Mouse (Mus musculus) midbrain, embryonic 12.5 days (tissue): ENCODE results near the gene Cacna1s. TPM values are rescaled to one million over a fixed set of nuclear protein-coding genes. Genes with fewer than 3 reads are reported as not detected.
A peak's percentile ranks its signal among the peaks of the same experiment; 100 is the strongest.

Experiments used
- ATAC-seq: fragments of 200-750 bp; cut with Nextera tagmentation; 2 replicates; pipeline ENCODE4 v1.8.0; 2017; ENCODE audit warnings: low read depth, moderate TSS enrichment, moderate library complexity; ENCODE audit not compliant: low FRiP score
- H3K27ac ChIP-seq: fragments of 300-500 bp; sonication (generic); replicated peaks from 2 replicates; pipeline ENCODE4 v1.5.1; 2016; ENCODE audit warnings: mild to moderate bottlenecking
- H3K27me3 ChIP-seq: fragments of 300-500 bp; sonication (generic); 2 replicates; pipeline ENCODE4 v1.6.1; 2016; ENCODE audit warnings: mild to moderate bottlenecking
- H3K36me3 ChIP-seq: fragments of 300-500 bp; sonication (generic); 2 replicates; pipeline ENCODE4 v1.6.1; 2016
- H3K4me1 ChIP-seq: fragments of 300-500 bp; sonication (generic); 2 replicates; pipeline ENCODE4 v1.6.1; 2016
- H3K4me2 ChIP-seq: fragments of 300-500 bp; sonication (generic); replicated peaks from 2 replicates; pipeline ENCODE4 v1.6.1; 2016; ENCODE audit warnings: mild to moderate bottlenecking, moderate library complexity
- H3K4me3 ChIP-seq: fragments of 300-500 bp; sonication (generic); 2 replicates; pipeline ENCODE4 v1.5.1; 2016; ENCODE audit warnings: mild to moderate bottlenecking
- H3K9ac ChIP-seq: fragments of 300-500 bp; sonication (generic); replicated peaks from 2 replicates; pipeline ENCODE4 v1.6.1; 2016; ENCODE audit warnings: mild to moderate bottlenecking, moderate library complexity
- H3K9me3 ChIP-seq: fragments of 300-500 bp; sonication (generic); 2 replicates; pipeline ENCODE4 v1.6.1; 2016; ENCODE audit warnings: mild to moderate bottlenecking
- WGBS: fragments of 180-500 bp; shearing (Covaris S2); methylation state at CpG from one replicate; pipeline ENCODE4 v1.1.7; 2016; 5-methylcytosine and 5-hydroxymethylcytosine counted together
- polyA plus RNA-seq: library from polyadenylated mRNA; unstranded; fragments of >200 nt; fragmentation: Nextera tagmentation; extraction: Ambion mirVana; gene quantifications from 2 replicates; pipeline ENCODE4 v1.2.1, GENCODE M21; 2016

The Cacna1s gene
- polyA plus RNA-seq, 1 experiment from 2014 or later, result 0.26 TPM

GRCm38 (mm10) chr1:136143514-136143913 is 91.0 kb downstream of the Cacna1s start:
- no peak for ATAC-seq
- Histone ChIP-seq H3K4me2 (no peak overlapping the region), H3K36me3 (peaks cover 36% of the 10 kb centered on the region), H3K9me3 (no peaks in the 10 kb centered on the region), H3K27ac (0 out of 2 replicates have a peak overlapping the region, but pooled peaks have one; percentile 43), H3K4me3 (no peak overlapping the region), H3K9ac (no peak overlapping the region), H3K27me3 (0 out of 2 replicates have a peak, but pooled peaks cover 3% of the 10 kb centered on the region), H3K4me1 (peaks cover 54% of the 10 kb centered on the region)
- 61% methylated on average over 10 of the region's 10 CpGs for whole genome bisulfite sequencing

- Histone ChIP-seq H3K9ac (no peak overlapping the region), H3K4me2 (no peak overlapping the region), H3K27me3 (no peaks in the 10 kb centered on the region), H3K4me3 (no peak overlapping the region), H3K36me3 (peaks cover 86% of the 10 kb centered on the region), H3K9me3 (no peaks in the 10 kb centered on the region), H3K4me1 (no peaks in the 10 kb centered on the region), H3K27ac (no peak overlapping the region)
- ATAC-seq, result no peak
- WGBS, result 93% methylated on average over 9 of the region's 9 CpGs
Observed at GRCm38 (mm10) chr1:136149702-136150101, 97.2 kb downstream of the Cacna1s start.

- no peaks in the 10 kb centered on the region for H3K4me1 ChIP-seq
- no peak overlapping the region for H3K27ac ChIP-seq
- no peak for ATAC-seq
- H3K4me3 ChIP-seq, result no peak overlapping the region
- no peaks in the 10 kb centered on the region for H3K9me3 ChIP-seq
- 93% methylated on average over 8 of the region's 8 CpGs for WGBS
- H3K36me3 ChIP-seq, result peaks cover 87% of the 10 kb centered on the region
- H3K9ac ChIP-seq, result no peak overlapping the region
- no peaks in the 10 kb centered on the region for H3K27me3 ChIP-seq
- no peak overlapping the region for H3K4me2 ChIP-seq
Observed at GRCm38 (mm10) chr1:136151371-136151770, 98.8 kb downstream of the Cacna1s start.

- no peaks in the 10 kb centered on the region for H3K4me1 ChIP-seq
- H3K36me3 ChIP-seq, result peaks cover 91% of the 10 kb centered on the region
- H3K27me3 ChIP-seq, result no peaks in the 10 kb centered on the region
- no peak overlapping the region for H3K4me2 ChIP-seq
- no peak overlapping the region for H3K9ac ChIP-seq
- H3K4me3 ChIP-seq, result no peak overlapping the region
- H3K27ac ChIP-seq, result no peak overlapping the region
- no peak for ATAC-seq
- WGBS, result 96% methylated on average over 4 of the region's 4 CpGs
- H3K9me3 ChIP-seq, result no peaks in the 10 kb centered on the region
Observed at GRCm38 (mm10) chr1:136156304-136156703, 103.8 kb downstream of the Cacna1s start.

- Histone ChIP-seq H3K9ac (no peak overlapping the region), H3K27ac (no peak overlapping the region), H3K4me3 (no peak overlapping the region), H3K4me2 (no peak overlapping the region), H3K36me3 (peaks cover 94% of the 10 kb centered on the region), H3K27me3 (no peaks in the 10 kb centered on the region), H3K4me1 (no peaks in the 10 kb centered on the region), H3K9me3 (no peaks in the 10 kb centered on the region)
- ATAC-seq, result no peak
- 86% methylated on average over 4 of the region's 4 CpGs for WGBS
Observed at GRCm38 (mm10) chr1:136156951-136157350, 104.4 kb downstream of the Cacna1s start.

GRCm38 (mm10) chr1:136159830-136160229 is 107.3 kb downstream of the Cacna1s start:
- Histone ChIP-seq H3K9me3 (no peaks in the 10 kb centered on the region), H3K4me2 (no peak overlapping the region), H3K4me3 (no peak overlapping the region), H3K27me3 (no peaks in the 10 kb centered on the region), H3K36me3 (peaks cover 95% of the 10 kb centered on the region), H3K4me1 (no peaks in the 10 kb centered on the region), H3K27ac (no peak overlapping the region), H3K9ac (no peak overlapping the region)
- WGBS, result 43% methylated on average over 12 of the region's 12 CpGs
- ATAC-seq, result no peak

GRCm38 (mm10) chr1:136160297-136160696 is 107.7 kb downstream of the Cacna1s start:
- Histone ChIP-seq H3K4me2 (no peak overlapping the region), H3K9ac (no peak overlapping the region), H3K9me3 (no peaks in the 10 kb centered on the region), H3K4me3 (no peak overlapping the region), H3K27me3 (no peaks in the 10 kb centered on the region), H3K4me1 (peaks cover 5% of the 10 kb centered on the region; the same call in 1 of the 2 replicates), H3K27ac (no peak overlapping the region), H3K36me3 (peaks cover 96% of the 10 kb centered on the region)
- 91% methylated on average over 12 of the region's 12 CpGs for WGBS
- no peak for ATAC-seq

GRCm38 (mm10) chr1:136160930-136161329 is 108.4 kb downstream of the Cacna1s start:
- Histone ChIP-seq H3K9me3 (no peaks in the 10 kb centered on the region), H3K27ac (no peak overlapping the region), H3K4me3 (no peak overlapping the region), H3K36me3 (peaks cover 91% of the 10 kb centered on the region), H3K9ac (no peak overlapping the region), H3K4me2 (no peak overlapping the region), H3K27me3 (no peaks in the 10 kb centered on the region), H3K4me1 (peaks cover 9% of the 10 kb centered on the region; the same call in 1 of the 2 replicates)
- ATAC-seq, result no peak
- WGBS, result 91% methylated on average over 6 of the region's 6 CpGs

- Histone ChIP-seq H3K27ac (no peak overlapping the region), H3K4me3 (no peak overlapping the region), H3K9me3 (no peaks in the 10 kb centered on the region), H3K36me3 (peaks cover 86% of the 10 kb centered on the region), H3K4me2 (no peak overlapping the region), H3K27me3 (no peaks in the 10 kb centered on the region), H3K4me1 (peaks cover 9% of the 10 kb centered on the region; the same call in 1 of the 2 replicates), H3K9ac (no peak overlapping the region)
- ATAC-seq, result no peak
- 92% methylated on average over 7 of the region's 7 CpGs for WGBS
Observed at GRCm38 (mm10) chr1:136161333-136161921, 108.9 kb downstream of the Cacna1s start.

- Histone ChIP-seq H3K4me1 (peaks cover 9% of the 10 kb centered on the region; the same call in 1 of the 2 replicates), H3K27me3 (no peaks in the 10 kb centered on the region), H3K36me3 (peaks cover 74% of the 10 kb centered on the region), H3K4me3 (no peak overlapping the region), H3K9me3 (no peaks in the 10 kb centered on the region), H3K27ac (no peak overlapping the region), H3K9ac (no peak overlapping the region), H3K4me2 (no peak overlapping the region)
- ATAC-seq, result 0 out of 2 replicates have a peak, but pooled peaks have one; percentile 20
- 45% methylated on average over 2 of the region's 2 CpGs for WGBS
Observed at GRCm38 (mm10) chr1:136165436-136165835, 112.9 kb downstream of the Cacna1s start.

GRCm38 (mm10) chr1:136167657-136168056 is 115.1 kb downstream of the Cacna1s start:
- Histone ChIP-seq H3K27ac (no peak overlapping the region), H3K9ac (no peak overlapping the region), H3K27me3 (no peaks in the 10 kb centered on the region), H3K9me3 (no peaks in the 10 kb centered on the region), H3K36me3 (peaks cover 74% of the 10 kb centered on the region), H3K4me3 (no peak overlapping the region), H3K4me2 (no peak overlapping the region), H3K4me1 (peaks cover 9% of the 10 kb centered on the region; the same call in 1 of the 2 replicates)
- WGBS, result 73% methylated on average over 8 of the region's 8 CpGs
- no peak for ATAC-seq
